Mouse (Mus musculus) spleen, postnatal 10 days (tissue): ENCODE results near the gene 4930558C23Rik.
"Not testable (repeated sequence)": the region's sequence is repeated elsewhere in the genome, so short reads cannot be mapped to it uniquely, and the experiment has no call there.

Source experiments
- DNase-seq, 2 experiments: peaks; one replicate each; pipeline ENCODE4 v3.0.0; 2021 to 2022; ENCODE audit warnings: low spot score in 2 of 2

Gene 4930558C23Rik

DNA sequence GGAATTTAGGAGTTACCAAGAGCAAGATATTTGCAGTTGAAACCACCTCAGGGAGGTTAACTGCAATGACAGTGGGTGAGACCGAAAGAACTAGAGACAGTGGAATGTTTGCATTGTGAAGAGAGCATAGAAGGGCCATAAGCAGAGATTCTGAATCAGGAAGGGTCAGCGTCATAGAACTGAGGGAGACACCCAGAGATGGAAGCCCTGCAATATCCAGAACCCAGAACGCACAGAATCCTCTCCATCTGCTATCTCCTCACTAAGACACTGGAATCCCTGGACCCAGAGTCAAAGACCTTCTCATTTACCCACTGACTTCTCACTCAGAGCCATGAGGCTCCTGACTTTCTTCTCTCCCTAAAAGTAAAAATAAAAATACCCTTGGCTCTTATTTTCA lies at the start of gene 4930558C23Rik:
Gene 4930558C23Rik, minus strand, starts transcription at position 101 of the 400 bp plus-strand sequence.
- DNase-seq, result no peak

DNA sequence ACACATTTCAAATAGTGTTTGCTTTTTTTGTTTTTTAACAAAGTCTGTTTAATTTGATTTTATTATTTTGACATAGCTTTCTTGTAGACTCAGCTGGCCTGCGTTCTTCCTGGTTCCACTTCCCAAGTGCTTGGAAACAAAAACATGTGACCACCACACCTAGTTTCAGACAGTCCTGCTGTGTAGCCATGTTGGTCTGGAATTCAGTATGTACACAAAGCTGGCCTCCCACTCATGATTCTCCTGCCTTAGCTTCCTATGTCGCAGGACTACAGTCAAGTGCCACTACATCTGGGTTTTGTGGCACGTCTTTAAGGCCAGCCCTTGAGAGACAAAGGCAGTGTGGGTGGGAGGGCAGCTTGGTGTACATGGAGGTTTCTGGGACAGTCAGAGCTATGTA lies 48.3 kb upstream of the 4930558C23Rik start:
- DNase-seq, result no peak

DNA sequence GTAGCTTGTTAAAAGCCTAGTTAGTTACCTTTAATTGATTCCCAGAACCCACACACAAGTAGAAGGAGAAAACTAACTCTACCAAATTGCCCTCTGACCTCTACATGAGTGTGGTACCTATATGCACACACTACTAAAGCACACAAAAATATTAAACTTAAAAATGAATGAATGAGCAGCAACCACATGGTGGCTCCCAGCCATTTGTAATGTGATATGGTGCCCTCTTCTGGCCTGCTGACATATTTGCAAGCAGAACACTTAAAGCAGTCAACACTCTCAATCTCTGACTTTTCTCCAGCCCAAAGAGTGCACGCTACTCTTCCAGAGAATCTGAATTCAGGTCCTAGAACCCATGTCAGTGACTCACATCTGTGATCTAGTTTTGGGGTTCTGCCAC lies 47.8 kb upstream of the 4930558C23Rik start:
- peak; percentile 32 to 66 for DNase-seq

- no peak for DNase-seq
Measured at GRCm38 (mm10) chr3:95445311-95445710, 42.7 kb upstream of the 4930558C23Rik start.

GRCm38 (mm10) chr3:95442406-95443117 lies 39.9 kb upstream of the 4930558C23Rik start:
- DNase-seq, result no peak

- DNase-seq, result no peak
Measured at GRCm38 (mm10) chr3:95439670-95440069, 37.0 kb upstream of the 4930558C23Rik start.

- DNase-seq, result not testable (repeated sequence)
Measured at GRCm38 (mm10) chr3:95438636-95439035, 36.0 kb upstream of the 4930558C23Rik start.

- DNase-seq, result no peak
Measured at GRCm38 (mm10) chr3:95435561-95435960, 32.9 kb upstream of the 4930558C23Rik start.

- DNase-seq, result peak; percentile 20 to 21
Measured at GRCm38 (mm10) chr3:95434983-95435370, 32.3 kb upstream of the 4930558C23Rik start.

DNA sequence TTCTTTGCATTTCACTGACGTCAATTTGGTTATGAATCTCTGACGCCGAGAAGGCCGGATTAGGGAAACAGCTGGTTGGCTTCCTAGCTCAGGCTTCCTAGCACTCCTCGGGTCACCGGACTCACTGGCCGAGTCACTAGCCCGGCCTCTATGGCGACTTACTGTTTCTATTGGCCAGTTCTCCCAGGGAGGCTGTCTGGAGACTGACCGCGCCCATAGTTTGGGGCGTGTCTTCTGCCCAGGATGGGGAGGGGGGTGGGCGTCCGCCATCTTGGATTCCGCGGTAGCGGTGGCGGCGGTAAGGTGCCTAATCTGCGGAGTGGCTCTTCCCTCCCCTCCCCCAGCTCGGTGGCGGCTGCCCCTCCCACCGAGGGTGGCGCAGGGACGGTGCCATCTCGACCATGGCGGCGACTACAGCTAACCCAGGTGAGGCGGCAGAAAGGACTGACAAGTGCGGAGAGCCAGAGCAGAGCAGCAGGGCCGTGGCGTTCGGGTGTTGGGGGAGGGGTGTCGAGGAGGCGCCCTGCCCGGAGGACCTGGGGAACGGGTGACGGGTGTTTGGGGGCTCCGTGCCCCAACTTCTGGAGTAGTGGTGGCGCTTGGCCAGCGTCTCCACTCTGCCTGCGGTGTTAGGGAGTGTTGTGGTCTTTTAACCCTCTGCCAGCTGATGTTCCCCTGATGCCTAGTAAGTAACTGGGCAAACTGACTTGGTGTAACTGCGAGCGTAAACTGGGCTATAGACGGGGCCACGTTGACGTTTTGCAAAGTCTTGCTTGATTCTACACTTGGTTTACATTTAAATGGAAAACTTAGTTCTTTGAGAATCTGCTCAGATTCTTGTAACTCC lies 31.7 kb upstream of the 4930558C23Rik start, which contains the start of gene Arnt:
Gene Arnt, plus strand, starts transcription at position 253 of the 847 bp plus-strand sequence.
- DNase-seq, result peak; percentile 91 to 92

DNA sequence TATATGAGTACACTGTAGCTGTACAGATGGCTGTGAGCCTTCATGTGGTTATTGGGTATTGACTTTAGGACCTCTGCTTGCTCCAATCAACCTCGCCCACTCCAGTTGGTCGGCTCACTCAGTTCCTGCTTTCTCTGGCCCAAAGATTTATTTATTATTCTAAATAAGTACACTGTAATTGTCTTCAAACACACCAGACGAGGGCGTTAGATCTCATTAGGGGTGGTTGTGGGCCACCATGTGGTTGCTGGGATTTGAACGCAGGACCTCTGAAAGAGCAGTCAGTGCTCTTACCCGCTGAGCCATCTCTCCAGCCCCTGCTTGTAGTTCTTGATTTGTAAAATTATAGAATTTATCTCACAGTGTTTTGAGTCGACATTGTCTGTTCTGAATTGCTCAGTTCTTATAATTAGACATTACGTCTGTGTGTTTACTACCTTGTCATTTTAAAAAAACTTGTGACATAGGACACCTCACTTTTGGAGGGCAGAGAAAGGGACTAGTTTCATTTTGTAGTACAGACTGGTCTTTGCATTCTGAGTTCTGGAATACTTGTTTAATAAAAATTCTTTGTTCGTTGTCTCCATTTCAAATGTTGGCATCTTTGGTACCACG lies 30.8 kb upstream of the 4930558C23Rik start:
- DNase-seq, result no peak

GRCm38 (mm10) chr3:95428423-95428822 lies 25.8 kb upstream of the 4930558C23Rik start:
- not testable (repeated sequence) for DNase-seq

- DNase-seq, result peak; percentile 23 to 33
Measured at GRCm38 (mm10) chr3:95427891-95428238, 25.2 kb upstream of the 4930558C23Rik start.

GRCm38 (mm10) chr3:95427117-95427890 lies 24.7 kb upstream of the 4930558C23Rik start:
- not testable (repeated sequence) for DNase-seq

GRCm38 (mm10) chr3:95426476-95426875 lies 23.8 kb upstream of the 4930558C23Rik start:
- DNase-seq, result not testable (repeated sequence)

DNA sequence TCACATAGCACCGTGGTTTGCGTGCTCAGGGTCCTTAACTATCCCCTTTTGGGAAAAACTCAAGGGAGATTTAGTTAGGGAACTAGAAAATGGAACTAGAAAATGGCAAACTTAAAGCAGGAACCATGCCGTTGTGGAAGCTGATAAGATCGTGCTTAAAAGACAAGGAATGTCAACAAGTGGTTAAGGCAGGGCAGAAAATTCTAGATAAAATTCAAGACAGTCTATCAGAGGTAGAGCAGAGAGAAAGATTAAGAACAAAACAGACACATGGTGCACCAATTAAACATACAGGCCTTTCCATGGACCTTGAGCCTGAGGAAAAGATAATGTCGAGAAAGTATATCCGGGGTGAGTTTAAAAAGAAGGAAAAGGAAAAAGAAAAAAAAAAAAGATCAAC lies 15.2 kb upstream of the 4930558C23Rik start:
- no peak for DNase-seq

GRCm38 (mm10) chr3:95412268-95412667 lies 9.6 kb upstream of the 4930558C23Rik start:
- no peak for DNase-seq

GRCm38 (mm10) chr3:95408852-95409251 lies 6.2 kb upstream of the 4930558C23Rik start:
- DNase-seq, result no peak

DNA sequence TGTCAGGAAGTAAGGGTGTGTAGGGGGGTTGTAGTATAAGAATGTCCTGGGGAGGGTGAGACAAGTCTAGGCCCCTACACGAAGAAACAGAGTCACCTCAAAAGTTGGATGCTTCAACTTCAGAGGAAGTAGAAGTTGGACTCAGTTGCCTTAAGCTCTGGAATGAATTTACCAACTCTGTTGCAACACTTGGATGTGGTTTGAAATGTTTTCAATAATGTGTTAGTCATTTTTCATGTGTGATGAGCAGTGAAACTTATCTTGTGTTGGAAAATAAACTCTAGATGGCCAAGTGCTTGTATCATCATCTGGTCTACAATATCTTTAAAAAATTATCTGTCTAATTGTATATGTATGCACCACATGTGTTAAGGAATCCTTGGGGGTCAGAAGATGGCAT lies 5.1 kb upstream of the 4930558C23Rik start:
- DNase-seq, result no peak

DNA sequence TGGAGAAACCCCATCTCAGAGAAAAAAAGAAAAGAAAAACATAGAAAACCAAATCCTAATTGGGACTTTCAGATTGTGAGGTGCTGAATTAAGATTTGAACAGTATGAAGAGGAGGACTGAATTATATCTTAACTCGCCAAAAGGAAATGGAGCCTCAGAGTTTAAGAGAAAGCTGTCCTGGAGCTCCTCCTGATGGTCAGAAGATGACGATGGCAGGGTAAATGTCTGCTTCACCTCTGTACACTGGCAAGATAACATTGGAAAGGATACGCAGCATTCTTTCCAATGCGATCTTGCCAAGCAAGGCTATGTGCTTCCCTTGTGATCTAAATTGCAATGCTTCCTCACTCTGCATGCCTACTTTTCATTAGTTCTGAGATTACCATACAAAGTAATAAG lies 8.3 kb downstream of the 4930558C23Rik start:
- peak in 1 of 2 experiments; percentile 17 for DNase-seq

DNA sequence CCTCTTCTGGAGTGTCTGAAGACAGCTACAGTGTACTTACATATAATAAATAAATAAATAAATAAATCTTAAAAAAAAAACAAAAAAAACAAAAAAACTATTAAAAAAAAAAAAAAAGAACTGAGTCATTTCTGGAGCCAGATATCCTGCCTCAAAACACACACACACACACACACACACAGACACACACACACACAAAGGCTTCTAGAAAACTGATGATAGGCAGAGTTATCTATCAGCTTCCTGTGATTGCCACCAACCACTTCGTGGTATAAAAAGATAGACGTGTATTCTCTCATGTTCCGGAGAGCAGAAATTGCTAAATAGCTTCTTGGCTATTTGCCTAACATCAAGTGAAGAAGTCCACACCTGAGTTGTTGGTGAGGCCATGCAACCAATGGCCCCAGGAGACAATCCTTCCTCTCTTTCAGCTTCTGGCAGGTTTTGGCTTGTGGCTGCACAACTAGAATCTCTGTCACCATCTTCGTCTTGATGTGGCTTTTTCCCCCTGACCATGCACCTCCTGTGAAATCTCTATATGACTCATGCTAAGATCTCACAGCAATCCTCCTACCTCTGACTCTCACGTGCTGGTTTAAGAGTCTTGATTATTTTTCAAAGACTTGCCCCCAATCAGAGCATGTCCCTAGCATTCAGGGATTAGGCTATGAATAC lies 17.1 kb downstream of the 4930558C23Rik start:
- DNase-seq, result no peak
